Mouse (Mus musculus): ENCODE measurements around the gene Olfr1208.

Gene Olfr1208

GRCm38 (mm10) chr2:88902211-88902610 lies at the start of gene Olfr1208:
Olfr1208 (minus strand) TSS chr2:88902311.
- DNase-seq (ENCODE audit: low read depth) = no peak

GRCm38 (mm10) chr2:88938011-88938410 lies 35.9 kb upstream of the Olfr1208 start, which contains the start of gene Olfr1211:
Olfr1211 (minus strand) TSS chr2:88938111.
- DNase-seq (ENCODE audit: low read depth) = no peak

GRCm38 (mm10) chr2:88915057-88915456 lies 12.9 kb upstream of the Olfr1208 start, which contains the start of gene Olfr1209:
Olfr1209 (minus strand) TSS chr2:88915157.
- no peak for DNase-seq (ENCODE audit: low read depth)

GRCm38 (mm10) chr2:88862931-88863330 lies 39.2 kb downstream of the Olfr1208 start, which contains the start of gene Olfr1206:
Olfr1206 (plus strand) TSS chr2:88863231.
- no peak for DNase-seq (ENCODE audit: low read depth)

GRCm38 (mm10) chr2:88848992-88849391 lies 53.1 kb downstream of the Olfr1208 start, which contains the start of gene Olfr1204:
Olfr1204 (plus strand) TSS chr2:88849292.
- no peak for DNase-seq (ENCODE audit: low read depth)
